Mouse (Mus musculus): ENCODE measurements at regions not wholly inside any gene's neighbourhood (a gene's known extent, or its start where the extent isn't known, plus 50 kb on each side); places are given as distances from the start of the nearest gene placed in this dataset.

- DNase-seq = no peak
Measured at GRCm38 (mm10) chr13:37621319-37622050, 156.7 kb upstream of the Rreb1 start.

- DNase-seq = no peak
Measured at GRCm38 (mm10) chr13:37622366-37623088, 155.7 kb upstream of the Rreb1 start.

- no peak for DNase-seq
Measured at GRCm38 (mm10) chr13:37624741-37625140, 153.5 kb upstream of the Rreb1 start.

GRCm38 (mm10) chr13:37625532-37626235, 152.5 kb upstream of the Rreb1 start:
- no peak for DNase-seq

GRCm38 (mm10) chr13:37628391-37629270, 149.6 kb upstream of the Rreb1 start:
- no peak for DNase-seq

- DNase-seq = no peak
Measured at GRCm38 (mm10) chr13:37629271-37629899, 148.8 kb upstream of the Rreb1 start.

- DNase-seq = no peak
Measured at GRCm38 (mm10) chr13:37632835-37633440, 145.3 kb upstream of the Rreb1 start.

- DNase-seq = no peak
Measured at GRCm38 (mm10) chr13:37636363-37636762, 141.8 kb upstream of the Rreb1 start.

GRCm38 (mm10) chr13:37637151-37637550, 141.0 kb upstream of the Rreb1 start:
- no peak for DNase-seq

- no peak for DNase-seq
Measured at GRCm38 (mm10) chr13:37638071-37638511, 140.1 kb upstream of the Rreb1 start.

- no peak for DNase-seq
Measured at GRCm38 (mm10) chr13:37642410-37643093, 135.6 kb upstream of the Rreb1 start.

GRCm38 (mm10) chr13:37644751-37645181, 133.4 kb upstream of the Rreb1 start:
- DNase-seq = no peak

- no peak for DNase-seq
Measured at GRCm38 (mm10) chr13:37649467-37650080, 128.6 kb upstream of the Rreb1 start.

GRCm38 (mm10) chr13:37651221-37651946, 126.8 kb upstream of the Rreb1 start:
- DNase-seq = no peak

- no peak for DNase-seq
Measured at GRCm38 (mm10) chr13:37654651-37655050, 123.5 kb upstream of the Rreb1 start.

GRCm38 (mm10) chr13:37657248-37657647, 121.0 kb upstream of the Rreb1 start:
- peak; percentile 4 for DNase-seq

GRCm38 (mm10) chr13:37658034-37658433, 120.2 kb upstream of the Rreb1 start:
- DNase-seq = no peak

GRCm38 (mm10) chr13:37658519-37658918, 119.7 kb upstream of the Rreb1 start:
- DNase-seq = no peak

GRCm38 (mm10) chr13:37660083-37660482, 118.1 kb upstream of the Rreb1 start:
- DNase-seq = no peak

GRCm38 (mm10) chr13:37660668-37661067, 117.5 kb upstream of the Rreb1 start:
- no peak for DNase-seq
